Mouse (Mus musculus): ENCODE measurements around the gene Hif3a. TPM values are rescaled to one million over a fixed set of nuclear protein-coding genes. Genes with fewer than 3 reads are reported as not detected.

The Hif3a gene
- polyA plus RNA-seq, 1 experiment from 2014 or later, result 7.6 TPM

DNA sequence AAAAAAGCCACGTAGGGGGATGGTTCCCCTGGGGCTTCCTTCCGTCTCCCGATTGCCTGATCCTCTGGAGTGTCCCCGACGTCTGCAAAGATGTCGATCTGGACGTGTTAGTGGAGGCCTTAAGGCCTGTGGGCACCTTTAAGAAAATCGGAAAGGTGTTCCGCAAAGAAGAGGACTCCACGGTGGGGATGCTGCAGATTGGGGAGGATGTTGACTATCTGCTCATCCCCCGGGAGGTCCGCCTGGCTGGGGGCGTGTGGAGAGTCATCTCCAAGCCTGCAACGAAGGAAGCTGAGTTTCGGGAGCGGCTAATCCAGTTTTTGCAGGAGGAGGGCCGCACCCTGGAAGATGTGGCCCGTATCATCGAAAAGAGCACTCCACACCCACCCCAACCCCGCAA, 67.8 kb downstream of the Hif3a start:
- Histone ChIP-seq H3K27me3 (ENCODE audit: control insufficient read depth, insufficient read depth, low read length) (no peaks in the 10 kb centered on the region), H3K9ac (ENCODE audit: low read length) (peak overlapping the region; percentile 29), H3K4me3 (ENCODE audit: low read depth, low read length) (peak overlapping the region; percentile 45), H3K4me1 (ENCODE audit: control insufficient read depth, insufficient read depth, low read length) (peaks cover 20% of the 10 kb centered on the region), H3K9me3 (ENCODE audit: control insufficient read depth, low read length) (no peaks in the 10 kb centered on the region), H3K4me2 (ENCODE audit: low read depth) (peak overlapping the region; percentile 47), H3K27ac (ENCODE audit: low read depth, low read length) (no peak overlapping the region), H3K36me3 (ENCODE audit: control insufficient read depth, insufficient read depth, low read length) (no peaks in the 10 kb centered on the region)
- peak; percentile 32 for DNase-seq (ENCODE audit: low spot score)
- ATAC-seq (ENCODE audit: insufficient read depth, low FRiP score, low TSS enrichment), result no peak
- 12% methylated on average over 20 of the region's 20 CpGs for WGBS

DNA sequence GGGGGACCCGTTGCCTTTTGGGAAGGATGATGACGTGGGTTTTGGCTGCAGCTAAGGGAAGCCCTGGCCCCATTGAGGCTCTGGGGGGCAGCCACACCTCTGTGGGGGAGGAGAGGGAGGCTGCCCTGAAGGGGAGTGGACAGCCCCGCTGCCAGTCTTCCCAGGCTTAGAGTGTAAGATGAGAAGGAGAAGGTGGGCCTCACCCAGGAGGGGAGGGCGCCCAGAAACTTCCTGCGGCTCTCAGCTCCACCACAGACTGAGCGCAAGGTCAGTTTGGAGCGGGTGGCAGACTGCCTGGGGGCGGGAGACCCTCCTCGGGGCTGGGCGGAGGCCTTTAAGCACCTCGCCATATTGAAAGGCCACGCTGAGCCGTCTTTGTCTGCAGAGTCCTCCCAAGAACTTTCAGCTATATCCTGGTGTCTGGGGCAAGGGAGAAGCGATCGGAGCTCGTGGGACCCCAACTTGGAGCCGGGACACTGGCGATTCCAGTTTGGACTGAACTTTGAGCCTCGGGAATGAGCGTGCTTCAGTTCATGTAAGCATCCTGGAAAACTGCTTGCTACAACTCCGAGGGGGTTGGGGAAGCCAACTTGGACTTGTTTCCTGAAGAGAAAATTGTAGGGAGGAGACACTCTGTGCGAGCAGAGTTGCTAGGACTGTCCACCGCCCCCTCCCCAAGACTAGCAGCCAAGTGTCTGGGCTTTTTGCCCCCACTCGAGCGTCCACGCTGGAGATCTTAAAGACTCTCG, 68.4 kb downstream of the Hif3a start:
- Histone ChIP-seq H3K9ac (ENCODE audit: low read length) (peak overlapping the region; percentile 29), H3K4me1 (ENCODE audit: control insufficient read depth, insufficient read depth, low read length) (peaks cover 20% of the 10 kb centered on the region), H3K4me2 (ENCODE audit: low read depth) (peak overlapping the region; percentile 47), H3K27ac (ENCODE audit: low read depth, low read length) (no peak overlapping the region), H3K36me3 (ENCODE audit: control insufficient read depth, insufficient read depth, low read length) (no peaks in the 10 kb centered on the region), H3K9me3 (ENCODE audit: control insufficient read depth, low read length) (no peaks in the 10 kb centered on the region), H3K27me3 (ENCODE audit: control insufficient read depth, insufficient read depth, low read length) (no peaks in the 10 kb centered on the region), H3K4me3 (ENCODE audit: low read depth, low read length) (peak overlapping the region; percentile 45)
- WGBS, result 1% methylated on average over 27 of the region's 27 CpGs
- DNase-seq (ENCODE audit: low spot score) (peak; percentile 75), ATAC-seq (ENCODE audit: insufficient read depth, low FRiP score, low TSS enrichment) (peak; percentile 64)

DNA sequence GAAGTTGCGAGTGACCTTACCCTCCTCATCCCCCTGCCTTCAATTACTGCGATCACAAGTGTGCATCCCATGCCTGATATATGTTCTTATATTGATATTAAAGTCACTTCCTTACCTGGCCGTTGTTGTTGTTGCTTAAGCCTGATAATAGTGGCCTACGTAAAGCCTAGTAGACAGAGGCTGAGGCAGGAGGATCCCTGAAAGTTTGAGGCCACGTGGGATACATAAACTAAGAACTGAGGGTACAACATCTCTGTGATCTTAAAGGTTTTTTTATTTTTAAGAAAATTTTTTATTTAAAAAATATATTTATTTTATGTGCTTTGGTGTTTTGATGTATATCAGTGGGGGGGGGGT, 69.8 kb downstream of the Hif3a start, which contains the start of gene Ccdc8:
Ccdc8 (plus strand) TSS at position 258 of the 357 bp plus-strand sequence.
- Histone ChIP-seq H3K4me2 (ENCODE audit: low read depth) (peak within 1 kb of the TSS; percentile 47), H3K9ac (ENCODE audit: low read length) (peak within 1 kb of the TSS; percentile 29), H3K27ac (ENCODE audit: low read depth, low read length) (0 out of 2 replicates have a peak within 1 kb of the TSS, but pooled peaks have one; percentile 39), H3K4me3 (ENCODE audit: low read depth, low read length) (peak within 1 kb of the TSS; percentile 45), H3K27me3 (ENCODE audit: control insufficient read depth, insufficient read depth, low read length) (no peaks in the 10 kb centered on the region), H3K4me1 (ENCODE audit: control insufficient read depth, insufficient read depth, low read length) (peaks cover 23% of the 10 kb centered on the region), H3K36me3 (ENCODE audit: control insufficient read depth, insufficient read depth, low read length) (no peaks in the 10 kb centered on the region), H3K9me3 (ENCODE audit: control insufficient read depth, low read length) (no peaks in the 10 kb centered on the region)
- 93% methylated on average over 5 of the region's 5 CpGs for WGBS
- DNase-seq (ENCODE audit: low spot score), result no peak
- ATAC-seq (ENCODE audit: insufficient read depth, low FRiP score, low TSS enrichment), result no peak

- H3K9ac ChIP-seq (ENCODE audit: low read length), result peak overlapping the region; percentile 26; the same call in 1 of the 2 replicates
- DNase-seq (ENCODE audit: low spot score) (peak; percentile 79), ATAC-seq (ENCODE audit: insufficient read depth, low FRiP score, low TSS enrichment) (peak; percentile 73)
- H3K36me3 ChIP-seq (ENCODE audit: control insufficient read depth, insufficient read depth, low read length), result no peaks in the 10 kb centered on the region
- no peak overlapping the region for H3K4me3 ChIP-seq (ENCODE audit: low read depth, low read length)
- 61% methylated on average over 18 of the region's 18 CpGs for WGBS
- no peaks in the 10 kb centered on the region for H3K9me3 ChIP-seq (ENCODE audit: control insufficient read depth, low read length)
- peak overlapping the region; percentile 19; the same call in 1 of the 2 replicates for H3K4me2 ChIP-seq (ENCODE audit: low read depth)
- H3K27ac ChIP-seq (ENCODE audit: low read depth, low read length), result 0 out of 2 replicates have a peak overlapping the region, but pooled peaks have one; percentile 39
- H3K27me3 ChIP-seq (ENCODE audit: control insufficient read depth, insufficient read depth, low read length), result no peaks in the 10 kb centered on the region
- peaks cover 26% of the 10 kb centered on the region for H3K4me1 ChIP-seq (ENCODE audit: control insufficient read depth, insufficient read depth, low read length)
These were observed 70.4 kb downstream of the Hif3a start for GRCm38 (mm10) chr7:16991681-16992450.

DNA sequence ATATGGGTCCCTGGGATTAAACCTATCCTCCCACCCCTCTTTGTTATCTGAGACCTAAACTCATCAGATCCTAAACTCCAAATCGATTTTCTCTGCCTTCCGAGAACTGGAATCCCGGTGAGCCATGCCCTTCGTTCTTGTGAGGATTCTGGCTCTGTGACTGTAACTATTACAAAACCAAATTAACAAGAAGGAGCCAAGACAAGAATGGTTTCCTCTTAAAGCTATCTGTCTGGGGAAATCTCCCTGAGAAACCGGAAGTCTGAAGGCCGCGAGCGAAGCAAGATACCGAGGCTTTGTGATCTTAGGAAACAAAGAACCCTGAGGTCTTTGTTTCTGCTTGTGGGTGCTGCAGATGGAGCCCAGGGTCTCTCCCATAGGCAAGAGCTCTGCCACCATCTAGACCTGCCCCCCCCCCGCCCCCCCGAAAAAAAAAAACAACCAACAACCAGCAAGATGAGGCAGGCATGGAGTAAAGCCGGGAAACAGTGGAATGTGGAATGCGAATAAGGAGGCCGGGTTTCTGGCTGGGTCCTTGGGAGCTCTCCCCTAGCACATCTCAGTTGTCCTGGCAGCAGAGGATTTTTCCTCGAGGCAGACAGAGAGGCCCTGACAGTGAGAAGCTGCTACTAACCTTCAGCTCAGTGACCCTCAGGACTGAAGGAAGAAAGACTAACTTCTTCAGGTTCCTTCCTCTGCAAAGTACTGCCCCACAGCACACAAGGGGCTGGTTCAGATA, 72.1 kb downstream of the Hif3a start:
- Histone ChIP-seq H3K4me3 (ENCODE audit: low read depth, low read length) (no peak overlapping the region), H3K9me3 (ENCODE audit: control insufficient read depth, low read length) (no peaks in the 10 kb centered on the region), H3K9ac (ENCODE audit: low read length) (no peak overlapping the region), H3K27ac (ENCODE audit: low read depth, low read length) (0 out of 2 replicates have a peak overlapping the region, but pooled peaks have one; percentile 34), H3K27me3 (ENCODE audit: control insufficient read depth, insufficient read depth, low read length) (no peaks in the 10 kb centered on the region), H3K36me3 (ENCODE audit: control insufficient read depth, insufficient read depth, low read length) (no peaks in the 10 kb centered on the region), H3K4me2 (ENCODE audit: low read depth) (no peak overlapping the region), H3K4me1 (ENCODE audit: control insufficient read depth, insufficient read depth, low read length) (peaks cover 21% of the 10 kb centered on the region)
- ATAC-seq (ENCODE audit: insufficient read depth, low FRiP score, low TSS enrichment) (no peak), DNase-seq (ENCODE audit: low spot score) (no peak)
- WGBS, result 50% methylated on average over 15 of the region's 15 CpGs

- no peaks in the 10 kb centered on the region for H3K36me3 ChIP-seq (ENCODE audit: control insufficient read depth, insufficient read depth, low read length)
- H3K9me3 ChIP-seq (ENCODE audit: control insufficient read depth, low read length), result no peaks in the 10 kb centered on the region
- no peak overlapping the region for H3K27ac ChIP-seq (ENCODE audit: low read depth, low read length)
- peaks cover 15% of the 10 kb centered on the region for H3K4me1 ChIP-seq (ENCODE audit: control insufficient read depth, insufficient read depth, low read length)
- H3K4me3 ChIP-seq (ENCODE audit: low read depth, low read length), result no peak overlapping the region
- DNase-seq (ENCODE audit: low spot score) (no peak), ATAC-seq (ENCODE audit: insufficient read depth, low FRiP score, low TSS enrichment) (no peak)
- H3K27me3 ChIP-seq (ENCODE audit: control insufficient read depth, insufficient read depth, low read length), result no peaks in the 10 kb centered on the region
- H3K9ac ChIP-seq (ENCODE audit: low read length), result no peak overlapping the region
- 66% methylated on average over 3 of the region's 3 CpGs for WGBS
- no peak overlapping the region for H3K4me2 ChIP-seq (ENCODE audit: low read depth)
These were observed 73.8 kb downstream of the Hif3a start for GRCm38 (mm10) chr7:16988405-16988804.

DNA sequence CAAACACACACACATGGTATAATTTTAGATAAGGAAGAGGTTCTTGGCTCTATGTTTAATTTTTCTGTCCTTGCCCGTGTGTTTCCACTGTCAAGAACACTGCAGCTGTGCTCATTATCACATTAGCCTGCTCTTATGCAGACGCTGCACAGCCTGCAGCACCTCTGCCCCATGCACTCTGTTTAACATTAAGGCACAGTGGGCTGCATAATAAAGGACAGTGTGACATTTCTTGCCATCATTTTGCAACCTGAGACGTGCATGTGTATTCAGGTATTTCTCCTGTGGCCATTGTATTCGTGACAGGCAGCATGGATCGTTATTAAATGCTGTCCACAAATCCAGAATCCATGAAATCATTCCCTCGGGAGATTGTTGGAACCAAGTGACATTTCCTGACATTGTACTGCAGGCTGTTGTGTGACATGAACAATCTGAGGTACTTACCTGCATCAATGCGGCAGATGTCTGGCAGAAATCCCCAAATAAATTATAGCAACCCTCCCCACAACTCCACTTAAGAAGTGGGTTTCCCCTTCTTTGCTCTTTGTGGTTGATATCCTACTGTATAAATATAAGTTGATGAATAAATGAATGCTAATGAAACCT, 74.6 kb downstream of the Hif3a start:
- H3K36me3 ChIP-seq (ENCODE audit: control insufficient read depth, insufficient read depth, low read length), result no peaks in the 10 kb centered on the region
- DNase-seq (ENCODE audit: low spot score) (no peak), ATAC-seq (ENCODE audit: insufficient read depth, low FRiP score, low TSS enrichment) (no peak)
- H3K27ac ChIP-seq (ENCODE audit: low read depth, low read length), result 0 out of 2 replicates have a peak overlapping the region, but pooled peaks have one; percentile 20
- no peaks in the 10 kb centered on the region for H3K9me3 ChIP-seq (ENCODE audit: control insufficient read depth, low read length)
- 67% methylated on average over 7 of the region's 7 CpGs for WGBS
- no peak overlapping the region for H3K9ac ChIP-seq (ENCODE audit: low read length)
- no peaks in the 10 kb centered on the region for H3K27me3 ChIP-seq (ENCODE audit: control insufficient read depth, insufficient read depth, low read length)
- no peak overlapping the region for H3K4me2 ChIP-seq (ENCODE audit: low read depth)
- H3K4me3 ChIP-seq (ENCODE audit: low read depth, low read length), result no peak overlapping the region
- H3K4me1 ChIP-seq (ENCODE audit: control insufficient read depth, insufficient read depth, low read length), result peaks cover 22% of the 10 kb centered on the region
